Mouse (Mus musculus) cerebellum, adult 11 months (tissue): Measurements from ENCODE around the gene 2610008E11Rik.
"Not testable (repeated sequence)": the region's sequence is repeated elsewhere in the genome, so short reads cannot be mapped to it uniquely, and the experiment has no call there.

Source experiments
- DNase-seq: peaks from one replicate; pipeline ENCODE4 v3.0.0; 2022

2610008E11Rik gene

GRCm38 (mm10) chr10:79097161-79097754 is at the start of gene 2610008E11Rik:
Gene 2610008E11Rik, minus strand, starts transcription at chr10:79097600.
- DNase-seq: peak; percentile 93

DNA sequence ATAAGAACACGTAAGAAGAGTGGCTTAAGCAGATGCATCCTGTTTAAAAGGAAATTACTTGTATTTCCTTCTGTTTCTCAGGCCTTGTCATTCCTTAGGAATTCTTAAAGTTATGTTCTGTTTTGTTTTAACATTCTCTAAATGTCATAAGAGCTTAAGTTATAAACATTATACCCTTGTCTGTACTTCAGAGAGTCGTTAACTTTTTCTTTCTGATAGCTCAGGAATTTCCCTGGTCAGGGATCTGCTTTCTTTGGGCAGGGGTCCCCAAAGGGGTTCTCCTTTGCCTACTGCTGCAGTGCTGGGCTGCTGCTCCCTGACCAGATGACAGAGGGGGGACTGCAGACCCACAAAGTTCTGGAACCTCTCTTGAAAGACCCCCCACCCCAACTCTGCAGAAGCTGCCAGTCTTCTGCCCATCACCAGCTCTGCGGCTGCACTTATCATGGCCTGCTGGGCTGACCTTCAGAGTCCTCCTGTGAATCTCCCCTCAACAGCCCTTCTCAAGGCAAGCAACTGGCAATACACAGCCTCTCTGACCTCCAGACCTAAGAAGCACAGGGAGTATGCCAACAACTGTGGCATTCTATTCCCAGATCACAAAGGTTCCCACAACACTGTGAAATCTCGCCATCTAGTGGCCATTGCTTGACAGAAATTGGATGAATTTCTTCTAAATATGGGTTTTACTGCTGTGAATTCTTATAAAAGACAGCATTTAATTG is 18.9 kb upstream of the 2610008E11Rik start:
- DNase-seq: peak; percentile 31

DNA sequence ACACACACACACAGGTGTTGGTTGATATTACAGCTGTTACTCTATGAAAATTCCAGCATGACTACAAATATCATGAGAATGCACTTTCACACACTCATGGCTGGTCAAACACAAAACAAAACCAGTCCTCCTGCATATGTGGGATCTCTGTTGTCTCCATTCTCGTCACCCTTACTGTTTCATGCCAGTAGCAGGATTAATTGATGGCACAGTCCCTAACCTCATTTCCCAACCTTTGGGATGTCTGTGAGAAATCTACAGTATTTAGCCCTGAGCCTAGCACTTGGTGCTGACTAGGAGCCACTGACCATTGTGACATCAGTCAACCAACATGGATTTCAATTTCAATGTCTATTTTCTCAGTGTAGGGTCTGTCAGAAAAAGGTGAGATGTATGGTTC is 17.7 kb upstream of the 2610008E11Rik start:
- DNase-seq: no peak

DNA sequence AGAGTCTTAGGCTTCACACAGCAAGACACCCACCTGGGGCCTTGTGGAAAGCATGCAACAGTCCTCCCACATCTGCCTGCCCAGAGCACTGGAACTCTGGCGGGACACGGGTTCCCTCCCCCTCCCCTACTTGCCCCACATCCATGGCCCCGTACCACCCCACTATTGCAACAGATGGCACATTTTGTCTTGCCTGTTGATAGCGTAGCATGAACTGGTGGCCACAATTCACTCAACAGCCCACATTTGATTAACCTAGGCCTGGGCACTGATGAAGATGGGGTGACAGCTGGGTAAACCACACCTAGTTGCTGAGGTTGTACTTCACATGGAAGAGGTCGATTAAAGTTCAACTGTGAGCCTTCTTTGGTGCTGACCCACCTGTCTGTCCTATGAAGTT is 13.1 kb upstream of the 2610008E11Rik start:
- no peak for DNase-seq

- no peak for DNase-seq
Measured at GRCm38 (mm10) chr10:79109156-79109555, 11.8 kb upstream of the 2610008E11Rik start.

GRCm38 (mm10) chr10:79107531-79107930 is 10.1 kb upstream of the 2610008E11Rik start:
- no peak for DNase-seq

DNA sequence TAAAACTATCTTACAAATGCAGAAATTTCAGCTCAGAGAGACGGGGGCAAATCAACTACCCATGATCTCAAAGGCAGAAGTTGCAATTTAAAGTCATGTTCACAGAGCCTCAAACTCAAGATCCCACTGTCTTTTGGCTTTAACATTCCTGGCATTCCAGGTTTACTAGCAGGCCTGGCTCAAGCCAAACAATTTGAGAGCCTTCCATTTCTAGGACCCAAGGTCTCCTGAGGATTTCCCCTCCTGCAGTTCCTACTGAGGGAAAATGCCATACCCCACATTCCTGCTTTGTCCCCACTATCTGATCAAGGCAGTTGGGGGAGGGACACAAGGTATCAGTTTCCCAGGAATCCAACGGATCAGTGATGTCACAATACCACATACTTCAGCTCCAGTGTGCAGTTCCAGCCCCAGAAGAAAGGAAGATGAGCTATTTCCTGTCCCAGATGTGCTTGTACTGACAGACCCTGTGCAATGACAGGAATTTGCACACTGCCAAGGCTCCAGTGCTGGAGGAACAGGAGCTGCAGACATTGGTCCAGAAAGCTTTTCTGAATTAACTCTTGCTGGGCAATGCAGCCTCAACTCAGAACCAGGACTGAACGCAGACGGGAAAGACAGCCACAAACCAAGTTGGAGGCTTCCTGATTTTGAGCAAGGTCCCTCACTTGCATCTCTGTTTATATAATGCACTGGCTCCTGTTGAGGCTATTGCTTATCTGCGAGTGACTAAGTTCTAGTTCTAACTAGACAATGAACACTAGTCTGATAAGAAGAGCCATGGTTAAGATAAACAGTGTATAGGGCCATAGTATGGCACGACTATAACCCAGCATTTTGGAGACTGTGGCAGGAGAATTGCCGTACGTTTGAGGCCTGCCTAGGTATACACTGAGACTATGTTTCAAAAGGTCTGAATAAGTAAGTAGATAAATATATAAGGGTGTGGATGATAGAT is 9.2 kb upstream of the 2610008E11Rik start:
- DNase-seq: no peak

DNA sequence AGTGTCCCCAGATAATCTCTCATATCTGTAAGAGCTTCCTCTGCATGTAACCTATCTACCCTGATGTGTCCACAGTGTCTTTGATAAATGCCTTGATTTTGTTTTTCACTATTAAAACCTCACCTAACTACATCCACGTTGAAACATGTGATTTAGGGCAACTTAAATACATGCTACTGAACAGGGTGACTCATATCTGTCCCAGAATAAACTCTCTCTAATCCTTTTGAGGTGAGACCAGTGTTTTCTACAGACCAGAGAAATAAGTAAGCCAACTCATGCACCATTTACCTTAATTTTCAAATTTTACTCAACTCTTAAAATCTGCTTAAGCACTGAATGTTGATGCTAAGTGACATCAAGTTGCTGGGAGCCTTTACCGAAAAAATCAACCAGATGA is 694 bp downstream of the 2610008E11Rik start:
- no peak for DNase-seq

DNA sequence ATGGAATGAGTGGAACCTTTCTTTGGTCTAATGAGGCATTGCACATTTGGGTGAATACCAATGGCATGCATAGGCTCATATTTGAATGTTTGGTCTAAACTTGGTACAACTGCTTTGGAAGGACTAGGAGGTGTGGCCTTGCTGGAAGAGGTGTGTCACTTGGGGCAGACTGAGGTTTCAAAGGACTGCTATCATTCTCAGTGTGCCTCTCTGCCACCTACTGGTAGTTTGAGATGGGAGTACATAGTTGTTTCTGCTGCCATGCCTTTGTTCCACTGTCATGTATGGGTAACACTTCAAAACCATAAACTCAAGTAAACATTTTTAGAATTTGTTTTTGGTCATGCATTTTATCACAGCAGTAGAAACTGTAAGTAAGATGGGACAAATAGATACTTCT is 5.7 kb downstream of the 2610008E11Rik start:
- no peak for DNase-seq

DNA sequence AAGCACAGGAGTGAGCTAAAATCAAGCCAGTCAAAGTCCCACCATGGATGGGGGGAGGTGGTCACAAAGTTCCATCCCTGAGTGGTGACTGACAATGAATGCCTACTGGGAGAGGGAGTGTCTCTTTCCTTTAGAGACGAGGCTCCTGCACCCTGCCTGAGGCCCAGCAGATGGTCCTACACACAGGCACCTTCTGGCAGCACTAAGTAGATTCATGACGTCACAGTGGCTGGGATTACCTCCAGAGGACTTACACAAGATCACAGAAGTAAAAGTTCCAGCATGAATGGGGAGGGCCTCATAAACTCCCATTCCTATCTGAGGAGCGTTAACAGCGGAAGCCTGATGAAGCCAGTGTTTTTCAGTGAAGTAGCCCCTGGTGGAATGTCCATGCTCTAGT is 8.4 kb downstream of the 2610008E11Rik start:
- no peak for DNase-seq

DNA sequence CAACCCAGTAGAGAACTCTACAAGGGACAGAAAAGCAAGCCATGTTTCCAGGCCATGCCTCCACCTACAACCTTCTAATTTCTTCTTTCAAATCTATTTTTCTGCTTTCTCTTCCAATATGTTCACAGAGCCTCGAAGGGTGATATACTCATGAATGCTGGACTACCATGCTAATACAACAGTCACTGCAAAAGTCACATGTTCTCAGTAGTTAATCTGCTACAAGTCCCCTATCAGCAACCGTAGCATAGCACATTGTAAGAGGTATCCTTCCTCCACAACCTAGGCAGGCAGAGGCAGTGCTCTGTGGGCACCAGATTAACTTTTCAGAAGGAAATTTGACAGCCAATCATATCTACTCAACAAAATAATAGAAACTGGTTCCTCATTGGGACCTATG is 10.8 kb downstream of the 2610008E11Rik start:
- no peak for DNase-seq

GRCm38 (mm10) chr10:79057370-79057769 is 40.0 kb downstream of the 2610008E11Rik start:
- not testable (repeated sequence) for DNase-seq

GRCm38 (mm10) chr10:79042457-79042856 is 54.9 kb downstream of the 2610008E11Rik start:
- not testable (repeated sequence) for DNase-seq

DNA sequence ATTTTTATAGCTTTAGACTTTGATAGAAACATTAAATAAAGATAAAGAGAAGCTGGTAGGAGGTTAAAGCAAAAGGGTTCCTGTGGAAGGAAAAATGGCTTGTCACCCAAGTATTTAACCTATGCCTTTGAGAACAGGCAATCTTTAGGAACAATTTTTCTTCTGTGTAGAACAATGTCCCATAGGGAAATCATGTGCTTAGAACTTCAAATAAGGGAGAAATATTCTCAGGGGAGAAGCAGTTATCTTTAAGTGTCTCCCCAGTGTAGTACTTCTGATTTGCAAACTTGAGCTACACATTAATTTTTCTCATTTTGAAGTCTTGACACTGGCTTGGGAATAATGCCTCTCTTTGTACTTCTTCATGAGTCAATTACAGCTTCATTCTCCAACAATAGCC is 69.0 kb downstream of the 2610008E11Rik start, which contains the start of gene Olfr57:
Gene Olfr57 (plus strand): TSS at position 301 of the 400 bp plus-strand sequence.
- no peak for DNase-seq
